Mouse (Mus musculus) megakaryocyte, embryonic 14.5 days (primary cell): ENCODE measurements around the gene Cfap161.

Experiments
- FLI1 ChIP-seq: IDR thresholded peaks from 2 replicates; pipeline ENCODE4 v1.6.1; 2012; ENCODE audit warnings: low read length, inconsistent platforms, mixed read lengths
- GATA1 ChIP-seq: IDR thresholded peaks from 3 replicates; pipeline ENCODE4 v1.6.1; 2012; ENCODE audit warnings: mixed read lengths, low read length, inconsistent platforms, borderline replicate concordance

- TF ChIP-seq GATA1 (no peak), FLI1 (no peak)
Measured at GRCm38 (mm10) chr7:83796177-83796576, 1.5 kb upstream of the Cfap161 start.
